Mouse (Mus musculus) adrenal gland, postnatal 10 days (tissue): Measurements from ENCODE around the gene Ppfibp1. TPM values are rescaled to one million over a fixed set of nuclear protein-coding genes. Genes with fewer than 3 reads are reported as not detected.
A peak's percentile ranks its signal among the peaks of the same experiment; 100 is the strongest.

ENCODE experiments used
- DNase-seq: peaks from one replicate; pipeline ENCODE4 v3.0.0; 2021; ENCODE audit warnings: mixed read lengths
- total RNA-seq, 2 experiments: library from RNA; stranded (reverse); gene quantifications; 2 replicates each; pipeline ENCODE4 v1.2.3; 2021

Gene Ppfibp1
- total RNA-seq, 2 experiments from 2014 or later = 89.2 to 94.4 TPM

GRCm38 (mm10) chr6:146959908-146960680 lies 71.8 kb downstream of the Ppfibp1 start:
- no peak for DNase-seq

- DNase-seq = no peak
Measured at GRCm38 (mm10) chr6:146960956-146961355, 72.7 kb downstream of the Ppfibp1 start.

- DNase-seq = no peak
Measured at GRCm38 (mm10) chr6:146961832-146962481, 73.7 kb downstream of the Ppfibp1 start.

GRCm38 (mm10) chr6:146963396-146964150 lies 75.3 kb downstream of the Ppfibp1 start:
- no peak for DNase-seq

- no peak for DNase-seq
Measured at GRCm38 (mm10) chr6:146965139-146965772, 77.0 kb downstream of the Ppfibp1 start.

- DNase-seq = no peak
Measured at GRCm38 (mm10) chr6:146966446-146967019, 78.2 kb downstream of the Ppfibp1 start.

GRCm38 (mm10) chr6:146967836-146968235 lies 79.5 kb downstream of the Ppfibp1 start:
- no peak for DNase-seq

GRCm38 (mm10) chr6:146970811-146971210 lies 82.5 kb downstream of the Ppfibp1 start:
- no peak for DNase-seq

GRCm38 (mm10) chr6:146971366-146971765 lies 83.1 kb downstream of the Ppfibp1 start:
- DNase-seq = no peak

- DNase-seq = no peak
Measured at GRCm38 (mm10) chr6:146972009-146972408, 83.7 kb downstream of the Ppfibp1 start.

GRCm38 (mm10) chr6:146972740-146973139 lies 84.5 kb downstream of the Ppfibp1 start:
- no peak for DNase-seq

GRCm38 (mm10) chr6:146973406-146973805 lies 85.1 kb downstream of the Ppfibp1 start:
- DNase-seq = peak; percentile 26

GRCm38 (mm10) chr6:146973830-146974229 lies 85.5 kb downstream of the Ppfibp1 start:
- DNase-seq = no peak

GRCm38 (mm10) chr6:146976446-146976845 lies 88.2 kb downstream of the Ppfibp1 start:
- DNase-seq = no peak

GRCm38 (mm10) chr6:146978691-146979114 lies 90.4 kb downstream of the Ppfibp1 start:
- DNase-seq = peak; percentile 24

GRCm38 (mm10) chr6:146979115-146979744 lies 90.9 kb downstream of the Ppfibp1 start:
- no peak for DNase-seq

- DNase-seq = no peak
Measured at GRCm38 (mm10) chr6:146979953-146980352, 91.7 kb downstream of the Ppfibp1 start.

- no peak for DNase-seq
Measured at GRCm38 (mm10) chr6:146981249-146981835, 93.1 kb downstream of the Ppfibp1 start.

- DNase-seq = no peak
Measured at GRCm38 (mm10) chr6:146984569-146984968, 96.3 kb downstream of the Ppfibp1 start.

- peak; percentile 80 for DNase-seq
Measured at GRCm38 (mm10) chr6:146994236-146994635, 105.9 kb downstream of the Ppfibp1 start.

GRCm38 (mm10) chr6:146995391-146995790 lies 107.1 kb downstream of the Ppfibp1 start:
- no peak for DNase-seq
